Mouse (Mus musculus) frontal cortex, postnatal 25 days (tissue): ENCODE results near the gene Lenep.
A peak's percentile ranks its signal among the peaks of the same experiment; 100 is the strongest.
"Not testable (repeated sequence)": the region's sequence is repeated elsewhere in the genome, so short reads cannot be mapped to it uniquely, and the experiment has no call there.

Experiments
- DNase-seq, 2 experiments: peaks; one replicate each; pipeline ENCODE4 v3.0.0; 2022; ENCODE audit warnings: low spot score in 2 of 2

Lenep gene

GRCm38 (mm10) chr3:89402693-89403092 lies at the start of gene Lenep:
Lenep (minus strand) TSS chr3:89402793.
- DNase-seq = no peak

- no peak for DNase-seq
Observed at GRCm38 (mm10) chr3:89451916-89452315, 49.3 kb upstream of the Lenep start.

GRCm38 (mm10) chr3:89449541-89449940 lies 46.9 kb upstream of the Lenep start:
- DNase-seq = peak; percentile 58 to 63

GRCm38 (mm10) chr3:89448720-89449537 lies 46.3 kb upstream of the Lenep start:
- DNase-seq = no peak

- DNase-seq = no peak
Observed at GRCm38 (mm10) chr3:89440691-89441090, 38.1 kb upstream of the Lenep start.

- DNase-seq = no peak
Observed at GRCm38 (mm10) chr3:89437269-89437668, 34.7 kb upstream of the Lenep start.

- DNase-seq = no peak
Observed at GRCm38 (mm10) chr3:89436176-89437113, 33.9 kb upstream of the Lenep start, which contains the start of gene Pbxip1. Pbxip1 (plus strand) TSS chr3:89436706.

- no peak for DNase-seq
Observed at GRCm38 (mm10) chr3:89435041-89435440, 32.4 kb upstream of the Lenep start.

GRCm38 (mm10) chr3:89434532-89434931 lies 31.9 kb upstream of the Lenep start:
- DNase-seq = no peak

GRCm38 (mm10) chr3:89432606-89433005 lies 30.0 kb upstream of the Lenep start:
- DNase-seq = no peak

- DNase-seq = peak; percentile 83 to 92
Observed at GRCm38 (mm10) chr3:89430171-89431159, 27.9 kb upstream of the Lenep start, which contains the start of gene Pygo2. Pygo2 (plus strand) TSS chr3:89430214.

- not testable (repeated sequence) for DNase-seq
Observed at GRCm38 (mm10) chr3:89429021-89429420, 26.4 kb upstream of the Lenep start.

- DNase-seq = no peak
Observed at GRCm38 (mm10) chr3:89425876-89426275, 23.3 kb upstream of the Lenep start.

GRCm38 (mm10) chr3:89425141-89425525 lies 22.5 kb upstream of the Lenep start:
- no peak for DNase-seq

- DNase-seq = no peak
Observed at GRCm38 (mm10) chr3:89424416-89425140, 22.0 kb upstream of the Lenep start.

- no peak for DNase-seq
Observed at GRCm38 (mm10) chr3:89422556-89423205, 20.1 kb upstream of the Lenep start.

- DNase-seq = no peak
Observed at GRCm38 (mm10) chr3:89421810-89422473, 19.3 kb upstream of the Lenep start.

- DNase-seq = peak; percentile 40 to 51
Observed at GRCm38 (mm10) chr3:89421002-89421774, 18.6 kb upstream of the Lenep start.

- no peak for DNase-seq
Observed at GRCm38 (mm10) chr3:89420421-89420820, 17.8 kb upstream of the Lenep start.
